7 mouse cellular contexts compared by ENCODE assay signal in the genomic region with DNA sequence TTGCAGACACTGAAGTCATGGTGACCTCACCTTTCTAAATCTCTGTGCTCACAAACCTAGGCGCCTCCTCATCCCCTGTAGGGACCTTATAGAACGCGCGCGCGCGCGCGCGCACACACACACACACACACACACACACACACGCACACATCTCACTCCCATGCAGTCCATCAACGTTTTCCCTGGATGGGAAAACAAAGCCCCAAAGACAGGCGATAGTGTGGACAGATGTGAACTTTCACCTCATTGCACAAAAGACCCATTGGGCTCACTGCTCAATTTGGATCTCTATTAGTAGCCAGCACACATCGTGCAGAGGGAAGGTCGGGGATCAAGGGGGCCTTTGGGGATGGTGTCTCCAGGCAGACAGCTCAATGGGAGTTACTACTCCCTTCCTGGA. TPM values are rescaled to one million over a fixed set of nuclear protein-coding genes. Genes with fewer than 3 reads are reported as not detected.
A peak's percentile ranks its signal among the peaks of the same experiment; 100 is the strongest.
DNase-seq lines count a peak whose midpoint lies in the region; ATAC-seq and TF ChIP-seq lines count a peak whose summit lies in the region.

No protein-coding gene starts in this region.

- H3K27me3 ChIP-seq in E14TG2a.4 (ENCODE audit: insufficient read depth, low read length) (no peaks in the 10 kb centered on the region), MEL (ENCODE audit: control insufficient read depth in 1 of 2, insufficient read depth in 2 of 2, low read length in 2 of 2) (no peaks in the 10 kb centered on the region)
- H3K27me3 ChIP-seq in heart, embryonic 16.5 days (ENCODE audit: control insufficient read depth, insufficient read depth, low read length) = no peaks in the 10 kb centered on the region
- peaks cover 27% of the 10 kb centered on the region for H3K27me3 ChIP-seq in liver, postnatal 0 days (ENCODE audit: insufficient read depth, low read length)
- H3K27me3 ChIP-seq in stomach, postnatal 0 days (ENCODE audit: control insufficient read depth, insufficient read depth, low read length) = no peaks in the 10 kb centered on the region

- ATAC-seq in heart, embryonic 16.5 days (replicated peaks; ENCODE audit: extremely low read depth, insufficient read depth, low FRiP score) = no peak
- peak; percentile 25; the same call in 1 of the 2 replicates for ATAC-seq in liver, postnatal 0 days
- ATAC-seq in stomach, postnatal 0 days (ENCODE audit: low FRiP score, low TSS enrichment) = no peak

- DNase-seq in MEL (ENCODE audit: low read depth, low spot score) = peak; percentile 4
- no peak for DNase-seq in liver, postnatal 0 days
- no peak for DNase-seq in stomach, postnatal 0 days (ENCODE audit: low spot score)
- DNase-seq in Muller cell, postnatal 12 days (ENCODE audit: inconsistent ontology term) = no peak
- DNase-seq in kidney, postnatal 10 days = no peak

- H3K9me3 ChIP-seq in E14TG2a.4 (ENCODE audit: low read length) = no peaks in the 10 kb centered on the region
- H3K9me3 ChIP-seq in MEL (replicated peaks; ENCODE audit: insufficient read depth, low read length) = no peaks in the 10 kb centered on the region
- no peaks in the 10 kb centered on the region for H3K9me3 ChIP-seq in heart, embryonic 16.5 days (replicated peaks; ENCODE audit: control insufficient read depth, low read length)
- no peaks in the 10 kb centered on the region for H3K9me3 ChIP-seq in liver, postnatal 0 days (ENCODE audit: low read length)
- H3K9me3 ChIP-seq in stomach, postnatal 0 days (ENCODE audit: control insufficient read depth, low read length) = no peaks in the 10 kb centered on the region

- H3K4me3 ChIP-seq in E14TG2a.4 (replicated peaks; ENCODE audit: low read length) (peak overlapping the region; percentile 81), MEL (ENCODE audit: control insufficient read depth in 1 of 2, insufficient read depth in 1 of 2, low read depth in 2 of 2, low read length in 2 of 2) (no peak overlapping the region)
- H3K4me3 ChIP-seq in heart, embryonic 16.5 days (ENCODE audit: low read length) = peak overlapping the region; percentile 73
- peak overlapping the region; percentile 46; the same call in 1 of the 2 replicates for H3K4me3 ChIP-seq in liver, postnatal 0 days (ENCODE audit: low read depth, low read length)
- H3K4me3 ChIP-seq in stomach, postnatal 0 days (ENCODE audit: low read depth, low read length) = peak overlapping the region; percentile 45

- peak overlapping the region; percentile 88 for H3K4me2 ChIP-seq in heart, embryonic 16.5 days (ENCODE audit: low read depth, low read length)
- H3K4me2 ChIP-seq in liver, postnatal 0 days (ENCODE audit: low read depth, low read length) = peak overlapping the region; percentile 78
- H3K4me2 ChIP-seq in stomach, postnatal 0 days (replicated peaks; ENCODE audit: low read depth) = peak overlapping the region; percentile 98

- H3K79me2 ChIP-seq in MEL (ENCODE audit: control insufficient read depth, insufficient read depth, low read length, poor library complexity) = no peaks in the 10 kb centered on the region

- H3K27ac ChIP-seq in MEL (ENCODE audit: control insufficient read depth, low read depth, low read length) = no peak overlapping the region
- no peak overlapping the region for H3K27ac ChIP-seq in heart, embryonic 16.5 days (ENCODE audit: low read length)
- H3K27ac ChIP-seq in liver, postnatal 0 days (ENCODE audit: low read depth) = no peak overlapping the region
- H3K27ac ChIP-seq in stomach, postnatal 0 days (replicated peaks) = no peak overlapping the region

- no peak overlapping the region for H3K9ac ChIP-seq in MEL (ENCODE audit: control insufficient read depth, low read depth, low read length, poor library complexity, severe bottlenecking)
- peak overlapping the region; percentile 83 for H3K9ac ChIP-seq in heart, embryonic 16.5 days (ENCODE audit: low read length)
- H3K9ac ChIP-seq in liver, postnatal 0 days (replicated peaks) = no peak overlapping the region
- H3K9ac ChIP-seq in stomach, postnatal 0 days (ENCODE audit: low read length) = no peak overlapping the region

- no peak for TF ChIP-seq EP300 in MEL (IDR thresholded peaks at IDR 0.05; ENCODE audit: low read depth in 1 of 2, low read length in 2 of 2)
- no peak for TF ChIP-seq EP300 in liver, postnatal 0 days (IDR thresholded peaks at IDR 0.05; ENCODE audit: low read depth)
- TF ChIP-seq EP300 in stomach, postnatal 0 days (optimal IDR thresholded peaks at IDR 0.05) = no peak

- 9% methylated on average over 15 of the region's 15 CpGs for WGBS in heart, embryonic 16.5 days
- WGBS in liver, postnatal 0 days (ENCODE audit: insufficient replicate concordance) = 7% methylated on average over 15 of the region's 15 CpGs
- 24% methylated on average over 15 of the region's 15 CpGs for WGBS in stomach, postnatal 0 days

- H3K36me3 ChIP-seq in E14TG2a.4 (ENCODE audit: insufficient read depth, low read length) = no peaks in the 10 kb centered on the region
- H3K36me3 ChIP-seq in MEL (ENCODE audit: control insufficient read depth in 1 of 2, insufficient read depth in 2 of 2, low read length in 2 of 2) = no peaks in the 10 kb centered on the region
- no peaks in the 10 kb centered on the region for H3K36me3 ChIP-seq in heart, embryonic 16.5 days (ENCODE audit: control insufficient read depth, insufficient read depth)
- no peaks in the 10 kb centered on the region for H3K36me3 ChIP-seq in liver, postnatal 0 days (replicated peaks; ENCODE audit: insufficient read depth, low read length)
- no peaks in the 10 kb centered on the region for H3K36me3 ChIP-seq in stomach, postnatal 0 days (ENCODE audit: control insufficient read depth, insufficient read depth, low read length)

- H3K4me1 ChIP-seq in E14TG2a.4 (replicated peaks; ENCODE audit: low read depth, low read length) = peaks cover 71% of the 10 kb centered on the region
- H3K4me1 ChIP-seq in MEL (ENCODE audit: control insufficient read depth in 1 of 2, insufficient read depth in 2 of 2, low read length in 2 of 2) = no peaks in the 10 kb centered on the region
- H3K4me1 ChIP-seq in heart, embryonic 16.5 days (ENCODE audit: control insufficient read depth, insufficient read depth, low read length) = peaks cover 17% of the 10 kb centered on the region
- peaks cover 8% of the 10 kb centered on the region for H3K4me1 ChIP-seq in liver, postnatal 0 days (ENCODE audit: insufficient read depth)
- H3K4me1 ChIP-seq in stomach, postnatal 0 days (replicated peaks; ENCODE audit: control insufficient read depth, insufficient read depth) = peaks cover 5% of the 10 kb centered on the region

- no peak for TF ChIP-seq RAD21 in MEL (IDR thresholded peaks at IDR 0.05; ENCODE audit: low read depth, low read length)

- no peak for TF ChIP-seq POLR2A in MEL (IDR thresholded peaks at IDR 0.05; ENCODE audit: control insufficient read depth in 1 of 2, insufficient read depth in 1 of 2, low read depth in 1 of 2, low read length in 2 of 2, poor library complexity in 1 of 2)

- TF ChIP-seq CTCF in E14TG2a.4 (conservative IDR thresholded peaks at IDR 0.05; ENCODE audit: low read length) (no peak), MEL (IDR thresholded peaks at IDR 0.05 in 2 of 3, conservative IDR thresholded peaks at IDR 0.05 in 1 of 3; ENCODE audit: control insufficient read depth in 1 of 3, insufficient read depth in 1 of 3, low read depth in 2 of 3, low read length in 3 of 3, poor library complexity in 1 of 3, severe bottlenecking in 1 of 3) (no peak)
- no peak for TF ChIP-seq CTCF in liver, postnatal 0 days (IDR thresholded peaks at IDR 0.05; ENCODE audit: low read depth)
- TF ChIP-seq CTCF in stomach, postnatal 0 days (IDR thresholded peaks at IDR 0.05; ENCODE audit: low read depth) = no peak

TF ChIP-seq in MEL, 35 proteins besides CTCF, POLR2A, EP300 and RAD21:
- TF ChIP-seq SMC3 (IDR thresholded peaks at IDR 0.05; ENCODE audit: low read depth, low read length) (no peak), USF2 (IDR thresholded peaks at IDR 0.05; ENCODE audit: borderline replicate concordance in 1 of 2, insufficient read depth in 1 of 2, low read depth in 1 of 2, low read length in 2 of 2) (no peak), MAZ (IDR thresholded peaks at IDR 0.05; ENCODE audit: low read depth, low read length) (no peak), CHD1 (IDR thresholded peaks at IDR 0.05; ENCODE audit: low read depth, low read length) (no peak), NELFE (IDR thresholded peaks at IDR 0.05; ENCODE audit: low read depth, low read length) (no peak), TAL1 (IDR thresholded peaks at IDR 0.05; ENCODE audit: low read length) (no peak), POLR2AphosphoS5 (IDR thresholded peaks at IDR 0.05; ENCODE audit: borderline replicate concordance, low read depth, low read length) (no peak), POLR2AphosphoS2 (IDR thresholded peaks at IDR 0.05; ENCODE audit: low read length) (no peak), SIN3A (IDR thresholded peaks at IDR 0.05; ENCODE audit: low read length) (no peak), NRF1 (IDR thresholded peaks at IDR 0.05; ENCODE audit: insufficient read depth, low read depth, low read length, poor library complexity, severe bottlenecking) (no peak), TBP (IDR thresholded peaks at IDR 0.05; ENCODE audit: low read depth, low read length) (no peak), ETS1 (IDR thresholded peaks at IDR 0.05; ENCODE audit: low read depth, low read length) (no peak)

RNA-seq across cellular contexts. Expression of gene Amotl2, which starts 25.6 kb away (rescaled TPM):
- not detected in 2 replicates for total RNA-seq in MEL (2012; rRNA removed)
- polyA plus RNA-seq in MEL (2012; ENCODE audit: insufficient read depth in 1 of 2, insufficient read length in 2 of 2, low read depth in 1 of 2, low replicate concordance in 2 of 2, missing spikeins in 1 of 2) = not detected
- 38.6 and 43.4 TPM in 2 replicates for polyA plus RNA-seq in heart, embryonic 16.5 days (2015; fragmentation: Nextera tagmentation; extraction: Ambion mirVana)
- 5.7 and 6.5 TPM in 2 replicates for polyA plus RNA-seq in liver, postnatal 0 days (2015; fragmentation: Nextera tagmentation; extraction: Ambion mirVana)
- polyA plus RNA-seq in stomach, postnatal 0 days (2015; fragmentation: Nextera tagmentation; extraction: Ambion mirVana) = 18.6 and 22.7 TPM in 2 replicates

Comparison
In these comparisons a context has a peak if more than half of its experiments do, and no peak if none do; other contexts are left out.
1. H3K4me3 ChIP-seq: peak in E14TG2a.4 (single experiment), heart, embryonic 16.5 days (single experiment), liver, postnatal 0 days (single experiment) and stomach, postnatal 0 days (single experiment); none in MEL (0 of 2).
2. Peak in every context shown above with its lines, with median percentiles within 50 percentile points of each other: H3K4me2 ChIP-seq.